Mouse (Mus musculus): ENCODE measurements around the gene Meiob. TPM values are rescaled to one million over a fixed set of nuclear protein-coding genes. Genes with fewer than 3 reads are reported as not detected.

Meiob gene
- polyA plus RNA-seq, 1 experiment from 2014 or later, result 0.06 TPM

DNA sequence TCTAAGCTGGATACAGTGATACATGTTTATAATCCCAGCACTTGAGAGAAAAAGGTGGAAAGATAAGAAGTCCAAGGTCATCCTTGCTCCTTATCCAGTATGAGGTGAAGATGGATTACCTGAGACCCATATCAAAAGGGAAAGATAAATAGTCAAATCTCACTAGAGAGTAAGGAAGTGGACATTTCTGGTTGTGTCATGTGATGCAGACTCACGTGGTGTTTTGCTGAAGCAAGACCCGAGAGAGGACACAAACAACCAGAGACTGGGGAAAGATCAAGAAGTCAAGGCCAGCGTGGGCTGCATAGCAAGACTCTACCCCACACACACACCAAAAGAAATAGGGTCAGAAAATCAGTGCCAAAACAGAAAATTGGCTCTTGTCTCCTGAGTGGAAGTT is 7.1 kb upstream of the Meiob start:
- Histone ChIP-seq H3K27me3 (ENCODE audit: low read depth, poor library complexity, severe bottlenecking) (no peaks in the 10 kb centered on the region), H3K4me1 (no peaks in the 10 kb centered on the region), H3K27ac (replicated peaks) (no peak overlapping the region), H3K36me3 (no peaks in the 10 kb centered on the region), H3K4me3 (no peak overlapping the region), H3K9me3 (replicated peaks) (no peaks in the 10 kb centered on the region)
- DNase-seq (ENCODE audit: low spot score), result no peak
- WGBS, result 77% methylated on average over 3 of the region's 3 CpGs

GRCm38 (mm10) chr17:24798229-24798628 is 5.9 kb upstream of the Meiob start:
- no peaks in the 10 kb centered on the region for H3K4me1 ChIP-seq
- H3K27me3 ChIP-seq (ENCODE audit: low read depth, poor library complexity, severe bottlenecking), result peaks cover 10% of the 10 kb centered on the region
- H3K4me3 ChIP-seq, result no peak overlapping the region
- H3K36me3 ChIP-seq, result no peaks in the 10 kb centered on the region
- DNase-seq (ENCODE audit: low spot score), result no peak
- WGBS, result 60% methylated on average over 9 of the region's 9 CpGs
- no peaks in the 10 kb centered on the region for H3K9me3 ChIP-seq (replicated peaks)
- H3K27ac ChIP-seq (replicated peaks), result no peak overlapping the region

DNA sequence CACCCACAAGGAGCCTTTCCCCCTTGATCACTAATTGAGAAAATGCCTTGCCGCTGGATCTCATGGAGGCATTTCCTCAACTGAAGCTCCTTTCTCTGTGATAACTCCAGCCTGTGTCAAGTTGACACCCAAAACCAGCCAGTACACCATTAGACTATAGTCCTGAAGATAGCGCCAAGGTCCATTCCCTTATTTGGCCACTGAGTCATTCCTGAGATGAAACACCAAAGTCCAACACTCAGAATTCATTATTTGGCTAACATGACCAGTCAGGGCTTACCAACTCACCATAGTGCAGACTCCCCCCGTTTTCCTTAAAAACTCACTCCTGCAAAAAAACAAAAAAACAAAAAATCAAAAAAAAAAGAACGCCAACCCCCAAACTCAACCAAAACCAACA is 4.6 kb upstream of the Meiob start:
- H3K4me1 ChIP-seq, result peaks cover 8% of the 10 kb centered on the region
- no peaks in the 10 kb centered on the region for H3K36me3 ChIP-seq
- no peaks in the 10 kb centered on the region for H3K9me3 ChIP-seq (replicated peaks)
- H3K27me3 ChIP-seq (ENCODE audit: low read depth, poor library complexity, severe bottlenecking), result peaks cover 22% of the 10 kb centered on the region
- no peak overlapping the region for H3K4me3 ChIP-seq
- H3K27ac ChIP-seq (replicated peaks), result no peak overlapping the region
- DNase-seq (ENCODE audit: low spot score), result no peak
- WGBS, result 86% methylated on average over 4 of the region's 4 CpGs

DNA sequence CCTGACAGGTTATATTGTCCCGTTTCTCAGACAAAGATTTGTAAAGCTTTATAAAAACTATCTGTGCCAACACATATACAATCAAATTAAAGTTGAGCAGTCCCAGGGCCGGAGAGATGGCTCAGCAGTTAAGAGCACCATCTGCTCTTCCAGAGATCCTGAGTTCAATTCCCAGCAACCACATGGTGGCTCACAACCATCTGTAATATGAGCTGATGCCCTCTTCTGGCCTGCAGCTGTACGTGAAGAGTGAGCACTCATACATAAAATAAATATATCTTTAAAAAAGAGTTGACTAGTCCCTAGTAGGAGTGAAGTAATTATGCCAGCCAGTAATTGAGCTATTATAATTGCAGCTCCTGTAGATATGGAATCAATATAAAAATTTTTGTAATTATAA is 3.6 kb upstream of the Meiob start:
- H3K36me3 ChIP-seq, result no peaks in the 10 kb centered on the region
- no peak for DNase-seq (ENCODE audit: low spot score)
- 57% methylated on average over 3 of the region's 3 CpGs for WGBS
- H3K27ac ChIP-seq (replicated peaks), result no peak overlapping the region
- no peaks in the 10 kb centered on the region for H3K9me3 ChIP-seq (replicated peaks)
- peaks cover 33% of the 10 kb centered on the region for H3K27me3 ChIP-seq (ENCODE audit: low read depth, poor library complexity, severe bottlenecking)
- no peak overlapping the region for H3K4me3 ChIP-seq
- H3K4me1 ChIP-seq, result peaks cover 11% of the 10 kb centered on the region

GRCm38 (mm10) chr17:24811211-24811610 is 7.1 kb downstream of the Meiob start:
- H3K4me1 ChIP-seq, result no peaks in the 10 kb centered on the region
- 74% methylated on average over 3 of the region's 3 CpGs for WGBS
- DNase-seq (ENCODE audit: low spot score), result no peak
- no peaks in the 10 kb centered on the region for H3K36me3 ChIP-seq
- peaks cover 13% of the 10 kb centered on the region for H3K27me3 ChIP-seq (ENCODE audit: low read depth, poor library complexity, severe bottlenecking)
- H3K9me3 ChIP-seq (replicated peaks), result no peaks in the 10 kb centered on the region
- H3K27ac ChIP-seq (replicated peaks), result no peak overlapping the region
- no peak overlapping the region for H3K4me3 ChIP-seq

GRCm38 (mm10) chr17:24812215-24812614 is 8.1 kb downstream of the Meiob start:
- Histone ChIP-seq H3K36me3 (no peaks in the 10 kb centered on the region), H3K4me3 (no peak overlapping the region), H3K27ac (replicated peaks) (no peak overlapping the region), H3K27me3 (ENCODE audit: low read depth, poor library complexity, severe bottlenecking) (0 out of 2 replicates have a peak, but pooled peaks cover 3% of the 10 kb centered on the region), H3K4me1 (no peaks in the 10 kb centered on the region), H3K9me3 (replicated peaks) (no peaks in the 10 kb centered on the region)
- 40% methylated on average over 2 of the region's 2 CpGs for WGBS
- no peak for DNase-seq (ENCODE audit: low spot score)

- 84% methylated on average over 5 of the region's 5 CpGs for WGBS
- DNase-seq (ENCODE audit: low spot score), result no peak
- Histone ChIP-seq H3K4me1 (no peaks in the 10 kb centered on the region), H3K27me3 (ENCODE audit: low read depth, poor library complexity, severe bottlenecking) (no peaks in the 10 kb centered on the region), H3K27ac (replicated peaks) (no peak overlapping the region), H3K4me3 (no peak overlapping the region), H3K9me3 (replicated peaks) (no peaks in the 10 kb centered on the region), H3K36me3 (no peaks in the 10 kb centered on the region)
These were observed 11.2 kb downstream of the Meiob start for GRCm38 (mm10) chr17:24815256-24815655.

- no peak overlapping the region for H3K4me3 ChIP-seq
- no peaks in the 10 kb centered on the region for H3K9me3 ChIP-seq (replicated peaks)
- no peak overlapping the region for H3K27ac ChIP-seq (replicated peaks)
- H3K27me3 ChIP-seq (ENCODE audit: low read depth, poor library complexity, severe bottlenecking), result no peaks in the 10 kb centered on the region
- 43% methylated on average over 1 of the region's 1 CpGs for WGBS
- DNase-seq (ENCODE audit: low spot score), result no peak
- no peaks in the 10 kb centered on the region for H3K36me3 ChIP-seq
- H3K4me1 ChIP-seq, result no peaks in the 10 kb centered on the region
These were observed 13.4 kb downstream of the Meiob start for GRCm38 (mm10) chr17:24817503-24817902.

- H3K9me3 ChIP-seq (replicated peaks), result no peaks in the 10 kb centered on the region
- no peak for DNase-seq (ENCODE audit: low spot score)
- 60% methylated on average over 6 of the region's 6 CpGs for WGBS
- no peaks in the 10 kb centered on the region for H3K27me3 ChIP-seq (ENCODE audit: low read depth, poor library complexity, severe bottlenecking)
- no peaks in the 10 kb centered on the region for H3K36me3 ChIP-seq
- H3K27ac ChIP-seq (replicated peaks), result no peak overlapping the region
- H3K4me3 ChIP-seq, result no peak overlapping the region
- H3K4me1 ChIP-seq, result no peaks in the 10 kb centered on the region
These were observed 14.1 kb downstream of the Meiob start for GRCm38 (mm10) chr17:24818172-24818571.

- no peak overlapping the region for H3K4me3 ChIP-seq
- 76% methylated on average over 2 of the region's 2 CpGs for WGBS
- no peak for DNase-seq (ENCODE audit: low spot score)
- H3K27me3 ChIP-seq (ENCODE audit: low read depth, poor library complexity, severe bottlenecking), result no peaks in the 10 kb centered on the region
- H3K9me3 ChIP-seq (replicated peaks), result no peaks in the 10 kb centered on the region
- H3K27ac ChIP-seq (replicated peaks), result no peak overlapping the region
- no peaks in the 10 kb centered on the region for H3K4me1 ChIP-seq
- no peaks in the 10 kb centered on the region for H3K36me3 ChIP-seq
These were observed 15.4 kb downstream of the Meiob start for GRCm38 (mm10) chr17:24819469-24819868.

DNA sequence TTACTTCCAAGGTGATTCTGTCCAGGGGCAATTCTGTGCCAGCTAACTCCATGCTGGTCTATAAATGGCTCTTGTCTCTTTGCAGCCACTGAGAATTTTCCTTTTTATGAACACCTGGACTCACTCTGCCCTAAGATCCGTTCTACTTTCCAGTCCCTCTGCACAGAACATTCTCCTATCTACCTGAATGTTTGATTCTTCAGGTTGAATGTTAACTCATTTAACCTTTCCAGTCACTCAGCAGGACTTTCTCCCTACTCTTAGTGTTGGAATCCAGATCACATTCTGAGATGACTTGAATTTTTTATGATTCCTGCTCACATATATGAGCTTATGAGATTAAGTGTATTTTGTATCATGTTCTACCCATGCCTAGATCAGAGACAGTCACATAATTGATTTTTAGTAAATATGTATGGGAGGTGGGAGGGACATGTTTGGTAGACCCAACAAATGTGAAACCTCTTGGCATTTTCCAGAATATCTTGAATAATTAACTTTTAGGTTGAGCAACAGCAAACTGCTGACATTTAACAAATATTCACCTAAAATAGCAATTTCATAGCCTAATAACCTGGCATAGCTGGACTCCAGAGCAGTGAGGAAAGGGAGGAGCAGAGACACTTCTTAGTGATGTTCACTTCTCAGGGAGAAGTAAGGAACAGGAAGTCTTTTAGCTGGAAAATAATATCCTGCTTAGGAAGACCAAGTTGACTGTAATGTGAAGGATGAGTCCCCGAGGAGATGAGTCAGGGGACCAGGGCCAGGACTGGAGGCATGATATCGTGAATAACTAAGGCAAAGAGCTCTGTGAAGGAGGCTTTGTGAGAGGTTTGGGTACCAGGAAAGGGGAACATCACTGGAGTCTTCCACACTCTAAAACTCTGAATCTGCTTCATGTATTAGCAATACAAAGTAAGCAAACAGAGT is 17.5 kb downstream of the Meiob start:
- no peak overlapping the region for H3K27ac ChIP-seq (replicated peaks)
- 0 out of 2 replicates have a peak, but pooled peaks cover under 1% of the 10 kb centered on the region for H3K27me3 ChIP-seq (ENCODE audit: low read depth, poor library complexity, severe bottlenecking)
- H3K9me3 ChIP-seq (replicated peaks), result no peaks in the 10 kb centered on the region
- 71% methylated on average over 3 of the region's 3 CpGs for WGBS
- H3K36me3 ChIP-seq, result no peaks in the 10 kb centered on the region
- no peak for DNase-seq (ENCODE audit: low spot score)
- H3K4me3 ChIP-seq, result no peak overlapping the region
- H3K4me1 ChIP-seq, result no peaks in the 10 kb centered on the region

DNA sequence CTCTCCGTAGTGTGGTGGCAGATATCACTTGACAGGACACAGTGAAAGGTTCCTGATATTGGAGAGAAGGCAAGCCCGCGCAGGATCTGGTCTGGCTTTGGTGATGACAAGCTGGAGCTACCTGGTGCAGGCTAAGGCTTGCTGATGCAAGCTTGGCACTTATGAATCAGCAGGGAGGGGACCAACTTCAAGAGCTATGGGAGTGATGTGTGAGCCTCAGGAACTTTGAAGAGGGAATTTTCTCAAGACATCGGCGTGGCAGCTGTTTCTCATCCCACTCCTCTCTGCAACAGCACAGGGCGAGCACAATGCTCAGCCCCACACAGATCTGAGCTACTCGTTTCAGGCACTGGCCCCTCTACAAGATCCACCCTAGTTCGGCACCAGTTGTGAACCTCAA is 35.8 kb downstream of the Meiob start, which contains the start of gene Hagh:
Gene Hagh (plus strand): TSS at position 302 of the 400 bp plus-strand sequence.
- WGBS, result 78% methylated on average over 8 of the region's 8 CpGs
- no peak within 1 kb of the TSS for H3K27ac ChIP-seq (replicated peaks)

DNA sequence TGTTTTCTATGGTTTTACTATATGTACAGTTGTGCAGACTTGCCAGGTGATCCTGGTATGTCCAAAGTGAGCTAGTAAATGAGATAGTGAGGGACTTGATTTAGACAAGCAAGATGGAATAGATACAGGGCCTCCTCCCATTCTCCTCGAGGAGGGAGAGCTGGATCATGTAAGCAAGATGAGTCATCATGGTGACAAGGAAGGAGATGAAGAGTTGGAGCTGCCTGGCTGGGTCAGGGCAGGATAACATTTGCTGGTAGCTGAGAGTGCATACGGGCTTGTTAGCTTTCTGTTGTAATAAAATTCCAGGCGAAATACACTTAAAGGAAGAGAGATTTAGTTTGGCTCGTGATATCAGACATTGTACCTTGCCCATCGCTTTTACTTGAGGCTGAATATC is 36.3 kb downstream of the Meiob start:
- H3K9me3 ChIP-seq (replicated peaks), result no peaks in the 10 kb centered on the region
- no peak overlapping the region for H3K27ac ChIP-seq (replicated peaks)
- no peaks in the 10 kb centered on the region for H3K4me1 ChIP-seq
- H3K36me3 ChIP-seq, result no peaks in the 10 kb centered on the region
- no peak overlapping the region for H3K4me3 ChIP-seq
- peaks cover 6% of the 10 kb centered on the region for H3K27me3 ChIP-seq (ENCODE audit: low read depth, poor library complexity, severe bottlenecking)
- DNase-seq (ENCODE audit: low spot score), result no peak
- 69% methylated on average over 5 of the region's 5 CpGs for WGBS

More for the DNA sequence above, 35.8 kb downstream of the Meiob start, which contains the start of gene Hagh:
- Histone ChIP-seq H3K27me3 (ENCODE audit: low read depth, poor library complexity, severe bottlenecking) (peaks cover 6% of the 10 kb centered on the region), H3K36me3 (no peaks in the 10 kb centered on the region), H3K4me3 (no peak within 1 kb of the TSS), H3K4me1 (no peaks in the 10 kb centered on the region), H3K9me3 (replicated peaks) (no peaks in the 10 kb centered on the region)
- DNase-seq (ENCODE audit: low spot score), result no peak
